Mouse (Mus musculus) effector memory CD4-positive, alpha-beta T cell, adult 5 months (primary cell): ENCODE data around the gene Hmox1. TPM values are rescaled to one million over a fixed set of nuclear protein-coding genes. Genes with fewer than 3 reads are reported as not detected.

Source experiments
- polyA plus RNA-seq: library from polyadenylated mRNA; unstranded; fragments of 100-300 nt; shearing (Covaris generic); gene quantifications from one replicate; pipeline ENCODE4 v1.2.1, GENCODE M21; 2017

Hmox1 gene
- polyA plus RNA-seq, result 9.0 TPM

GRCm38 (mm10) chr8:75093399-75094156, at the start of gene Hmox1:
TSS of gene Hmox1 (plus strand) at chr8:75093621.

GRCm38 (mm10) chr8:75109236-75109967, 16.0 kb downstream of the Hmox1 start, which contains the start of gene Mcm5:
TSS of gene Mcm5 (plus strand) at chr8:75109569.

Other genes starting within 250 kb of the Hmox1 start
- not detected for gene Isx, start 220.4 kb upstream of the Hmox1 start, polyA plus RNA-seq
- 12.2 TPM for gene Hmgxb4, start 100.3 kb upstream of the Hmox1 start, polyA plus RNA-seq
- gene Tom1, start 59.9 kb upstream of the Hmox1 start, polyA plus RNA-seq, result 24.5 TPM
- gene Mcm5, start 15.9 kb downstream of the Hmox1 start, polyA plus RNA-seq, result 24.8 TPM
- 0.35 TPM for gene Rasd2, start 120.3 kb downstream of the Hmox1 start, polyA plus RNA-seq